Mouse (Mus musculus): ENCODE data around the gene Agtr1a. TPM values are rescaled to one million over a fixed set of nuclear protein-coding genes. Genes with fewer than 3 reads are reported as not detected.

Gene Agtr1a
- polyA plus RNA-seq, 1 experiment from 2014 or later, result 16.9 TPM

DNA sequence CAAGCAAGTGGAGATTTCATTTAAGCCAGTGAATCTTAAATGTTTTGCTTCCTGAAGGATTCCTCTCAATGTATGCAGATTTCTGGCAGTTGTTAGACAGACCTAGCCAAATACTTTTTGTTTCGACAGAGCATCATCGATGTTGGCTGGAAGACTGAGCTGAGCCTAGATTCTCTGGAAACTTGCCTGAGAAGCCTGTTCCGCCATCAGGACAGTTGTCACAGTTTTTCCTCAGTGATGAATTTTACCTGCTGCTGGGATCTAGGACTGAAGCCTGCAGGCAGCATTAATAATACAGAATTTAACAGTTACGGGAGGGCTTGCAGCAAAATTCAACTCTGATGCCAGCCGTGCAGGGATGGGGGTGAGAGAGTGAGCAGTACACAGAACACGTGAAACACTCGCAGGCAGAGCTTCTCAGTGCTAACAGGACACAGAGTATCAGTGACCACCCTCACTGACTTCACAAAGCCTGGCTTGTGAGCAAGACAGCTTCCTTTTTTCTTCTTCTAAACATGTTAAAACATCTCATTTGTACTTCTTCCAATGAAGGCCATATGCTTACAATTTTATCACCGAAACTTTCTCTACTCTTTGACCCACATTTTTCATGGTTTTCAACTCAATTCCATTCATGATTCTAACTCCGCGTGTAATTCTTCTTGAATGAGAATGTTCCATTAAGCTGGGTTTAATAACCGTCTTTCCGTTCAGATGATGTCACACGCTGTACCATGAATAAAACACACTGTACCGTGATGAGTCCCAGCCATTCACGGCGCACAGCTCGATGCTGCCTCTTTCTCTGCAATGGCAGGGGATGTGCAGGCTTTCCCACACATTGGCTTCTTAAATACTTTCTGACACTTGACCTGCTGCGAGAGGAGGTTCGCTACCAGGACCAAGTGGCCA is 6.0 kb downstream of the Agtr1a start:
- ATAC-seq (replicated peaks; ENCODE audit: insufficient number of reproducible peaks, insufficient read depth, low FRiP score, low read depth), result no peak
- H3K4me2 ChIP-seq, result no peak overlapping the region
- no peaks in the 10 kb centered on the region for H3K27me3 ChIP-seq
- H3K27ac ChIP-seq, result no peak overlapping the region
- no peaks in the 10 kb centered on the region for H3K9me3 ChIP-seq (replicated peaks)
- no peaks in the 10 kb centered on the region for H3K36me3 ChIP-seq
- H3K9ac ChIP-seq, result no peak overlapping the region
- H3K4me3 ChIP-seq, result no peak overlapping the region
- peaks cover 19% of the 10 kb centered on the region for H3K4me1 ChIP-seq (replicated peaks)
- 75% methylated on average over 19 of the region's 19 CpGs for WGBS

DNA sequence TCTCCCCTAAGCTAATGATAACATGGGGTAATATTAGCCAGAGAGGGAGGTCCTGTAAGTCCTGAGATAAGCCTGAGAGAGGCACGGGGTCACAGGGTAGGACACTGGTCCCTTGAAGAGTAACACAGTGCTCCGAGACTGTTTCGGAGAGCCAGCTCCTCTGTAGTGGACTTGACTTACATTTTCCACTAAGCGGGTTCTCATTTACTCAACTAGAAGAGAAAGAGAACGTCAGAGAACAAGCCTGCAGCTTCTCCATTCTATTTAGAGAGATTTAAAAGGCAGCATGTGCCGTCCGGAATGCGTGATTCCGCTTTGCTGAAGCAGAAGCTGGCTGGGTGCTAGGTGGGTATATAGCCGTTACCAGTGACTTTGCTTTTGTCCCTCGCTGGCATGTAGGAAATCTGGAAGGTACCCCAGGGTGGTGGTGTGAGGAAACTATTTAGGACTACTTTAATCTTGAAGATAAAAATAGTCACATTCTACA is 9.2 kb downstream of the Agtr1a start:
- ATAC-seq (replicated peaks; ENCODE audit: insufficient number of reproducible peaks, insufficient read depth, low FRiP score, low read depth), result peak; percentile 87

DNA sequence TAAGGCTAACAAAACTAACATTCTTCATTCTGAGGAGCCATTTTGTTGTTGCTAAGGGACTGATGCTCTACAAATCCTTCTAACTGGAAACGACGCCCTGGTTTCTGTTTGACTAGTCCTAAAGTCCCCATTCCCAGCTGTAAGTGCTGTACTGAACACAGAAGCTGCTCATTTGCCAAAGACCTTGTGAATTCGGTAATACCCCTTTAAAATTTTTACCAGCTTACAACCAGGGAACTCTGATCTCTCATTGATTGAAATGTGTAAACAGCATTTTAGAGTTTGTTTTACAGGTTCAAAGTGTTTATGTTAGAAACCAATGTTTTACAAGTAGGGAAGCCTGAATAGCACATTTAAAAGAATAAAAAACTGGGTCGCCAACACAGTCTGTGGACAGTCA is 10.6 kb downstream of the Agtr1a start:
- 86% methylated on average over 4 of the region's 4 CpGs for WGBS
- ATAC-seq (replicated peaks; ENCODE audit: insufficient number of reproducible peaks, insufficient read depth, low FRiP score, low read depth), result no peak
- no peak overlapping the region for H3K27ac ChIP-seq
- H3K4me1 ChIP-seq (replicated peaks), result peaks cover 19% of the 10 kb centered on the region
- H3K36me3 ChIP-seq, result no peaks in the 10 kb centered on the region
- no peaks in the 10 kb centered on the region for H3K9me3 ChIP-seq (replicated peaks)
- no peaks in the 10 kb centered on the region for H3K27me3 ChIP-seq
- H3K4me2 ChIP-seq, result no peak overlapping the region
- H3K4me3 ChIP-seq, result no peak overlapping the region
- no peak overlapping the region for H3K9ac ChIP-seq

More for the DNA sequence above, 9.2 kb downstream of the Agtr1a start:
- Histone ChIP-seq H3K4me2 (peak overlapping the region; percentile 46), H3K9me3 (replicated peaks) (no peaks in the 10 kb centered on the region), H3K27me3 (no peaks in the 10 kb centered on the region), H3K4me1 (replicated peaks) (peaks cover 19% of the 10 kb centered on the region), H3K27ac (peak overlapping the region; percentile 93), H3K9ac (peak overlapping the region; percentile 37; the same call in 1 of the 2 replicates), H3K4me3 (peak overlapping the region; percentile 37), H3K36me3 (no peaks in the 10 kb centered on the region)
- WGBS, result 42% methylated on average over 11 of the region's 11 CpGs

DNA sequence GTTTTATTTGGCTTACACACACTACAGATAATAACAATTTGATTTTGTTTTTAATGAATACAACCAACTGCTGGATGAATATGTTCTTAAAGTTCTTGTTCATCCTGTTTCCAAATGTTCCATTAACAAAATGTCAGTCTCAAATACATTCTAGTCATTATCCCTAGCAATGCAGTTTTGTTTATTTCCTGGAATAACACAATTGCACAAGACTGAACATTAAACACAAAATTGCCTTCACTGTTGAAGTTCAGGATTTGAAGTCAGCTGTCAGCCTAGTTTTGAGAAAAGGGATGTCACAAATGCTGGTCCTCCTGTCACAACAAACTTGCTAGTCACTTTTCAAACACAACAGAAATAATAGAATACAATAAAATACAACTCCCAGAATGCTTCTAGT is 12.1 kb downstream of the Agtr1a start:
- no peak for ATAC-seq (replicated peaks; ENCODE audit: insufficient number of reproducible peaks, insufficient read depth, low FRiP score, low read depth)
- no peaks in the 10 kb centered on the region for H3K27me3 ChIP-seq
- H3K36me3 ChIP-seq, result no peaks in the 10 kb centered on the region
- no peak overlapping the region for H3K27ac ChIP-seq
- no peak overlapping the region for H3K9ac ChIP-seq
- H3K9me3 ChIP-seq (replicated peaks), result no peaks in the 10 kb centered on the region
- peaks cover 12% of the 10 kb centered on the region for H3K4me1 ChIP-seq (replicated peaks)
- H3K4me2 ChIP-seq, result no peak overlapping the region
- H3K4me3 ChIP-seq, result no peak overlapping the region

DNA sequence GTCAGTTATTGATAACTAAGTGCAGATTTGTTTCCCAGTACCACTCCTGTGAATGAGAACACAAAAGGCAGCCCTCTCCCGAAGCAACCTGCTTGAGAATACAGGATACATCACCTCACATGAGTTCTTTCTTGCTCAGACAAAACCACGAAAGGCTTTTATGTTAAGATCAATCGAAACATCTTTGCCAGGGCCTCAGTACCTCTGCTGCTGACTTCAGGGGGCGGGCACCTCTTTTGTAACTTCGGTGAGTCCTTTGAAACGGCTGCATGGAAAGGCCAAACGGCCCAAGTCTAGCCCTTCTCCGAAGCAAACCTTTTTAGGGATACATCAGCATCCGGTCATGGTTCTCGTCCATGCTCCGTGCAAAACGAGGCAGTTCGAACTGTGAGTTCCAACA is 15.7 kb downstream of the Agtr1a start:
- no peak overlapping the region for H3K4me2 ChIP-seq
- no peak overlapping the region for H3K27ac ChIP-seq
- H3K4me1 ChIP-seq (replicated peaks), result no peaks in the 10 kb centered on the region
- H3K27me3 ChIP-seq, result no peaks in the 10 kb centered on the region
- no peaks in the 10 kb centered on the region for H3K9me3 ChIP-seq (replicated peaks)
- 78% methylated on average over 13 of the region's 13 CpGs for WGBS
- H3K4me3 ChIP-seq, result no peak overlapping the region
- ATAC-seq (replicated peaks; ENCODE audit: insufficient number of reproducible peaks, insufficient read depth, low FRiP score, low read depth), result no peak
- no peaks in the 10 kb centered on the region for H3K36me3 ChIP-seq
- no peak overlapping the region for H3K9ac ChIP-seq

DNA sequence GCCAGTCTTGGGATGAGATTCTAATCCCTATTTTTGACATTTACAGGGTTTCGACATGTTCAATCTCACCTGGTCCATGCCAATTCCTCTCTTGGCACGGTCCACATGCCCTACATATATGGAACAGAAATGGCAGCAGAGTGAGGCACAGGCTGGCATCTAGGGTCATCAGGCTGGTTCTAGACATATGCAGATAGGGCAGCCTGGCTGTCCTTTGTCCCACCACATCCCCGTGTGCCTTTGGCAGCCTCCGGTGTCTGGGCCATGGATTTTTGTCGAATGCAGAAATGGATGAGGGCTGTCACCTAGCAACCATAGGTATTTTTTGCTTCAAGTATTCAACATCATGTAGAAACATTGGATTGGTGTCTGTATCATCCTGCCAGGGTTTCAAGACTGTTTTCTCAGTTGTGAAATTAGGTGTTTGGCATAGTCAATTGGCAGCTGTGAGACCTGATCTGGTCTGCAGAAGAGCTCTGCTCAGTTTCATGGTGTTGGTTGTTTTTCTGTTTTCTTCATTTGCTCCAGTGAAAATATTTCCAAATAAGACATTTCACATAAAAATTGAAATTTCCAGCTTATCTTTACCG is 18.8 kb downstream of the Agtr1a start:
- H3K27me3 ChIP-seq, result no peaks in the 10 kb centered on the region
- H3K9me3 ChIP-seq (replicated peaks), result no peaks in the 10 kb centered on the region
- 89% methylated on average over 6 of the region's 6 CpGs for WGBS
- no peak overlapping the region for H3K4me2 ChIP-seq
- no peak overlapping the region for H3K9ac ChIP-seq
- no peaks in the 10 kb centered on the region for H3K4me1 ChIP-seq (replicated peaks)
- H3K4me3 ChIP-seq, result no peak overlapping the region
- no peak for ATAC-seq (replicated peaks; ENCODE audit: insufficient number of reproducible peaks, insufficient read depth, low FRiP score, low read depth)
- H3K36me3 ChIP-seq, result no peaks in the 10 kb centered on the region
- H3K27ac ChIP-seq, result no peak overlapping the region

DNA sequence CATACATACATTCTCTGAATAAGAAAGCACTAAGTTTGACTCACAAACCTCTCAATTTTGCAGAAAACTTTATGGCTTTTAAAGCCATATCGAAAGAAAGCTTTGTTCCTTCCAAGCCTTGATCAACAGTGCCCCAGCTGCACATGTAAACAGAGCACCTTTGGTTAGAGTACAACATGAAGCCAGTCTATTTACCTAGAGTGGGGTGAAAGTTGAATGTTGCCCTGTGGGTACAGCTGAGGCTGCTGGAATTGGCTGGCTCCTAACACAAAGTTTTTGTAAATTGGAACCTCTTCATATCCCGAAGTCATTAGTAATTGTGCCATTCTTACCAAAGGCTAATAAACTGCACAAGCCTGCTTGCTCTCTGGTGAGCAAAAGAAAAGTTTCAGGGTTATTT is 19.7 kb downstream of the Agtr1a start:
- 88% methylated on average over 2 of the region's 2 CpGs for WGBS
- peaks cover 5% of the 10 kb centered on the region; the same call in 1 of the 2 replicates for H3K4me1 ChIP-seq (replicated peaks)
- no peaks in the 10 kb centered on the region for H3K36me3 ChIP-seq
- no peak overlapping the region for H3K9ac ChIP-seq
- H3K4me2 ChIP-seq, result no peak overlapping the region
- no peak overlapping the region for H3K27ac ChIP-seq
- H3K4me3 ChIP-seq, result no peak overlapping the region
- ATAC-seq (replicated peaks; ENCODE audit: insufficient number of reproducible peaks, insufficient read depth, low FRiP score, low read depth), result no peak
- H3K9me3 ChIP-seq (replicated peaks), result no peaks in the 10 kb centered on the region
- H3K27me3 ChIP-seq, result no peaks in the 10 kb centered on the region

DNA sequence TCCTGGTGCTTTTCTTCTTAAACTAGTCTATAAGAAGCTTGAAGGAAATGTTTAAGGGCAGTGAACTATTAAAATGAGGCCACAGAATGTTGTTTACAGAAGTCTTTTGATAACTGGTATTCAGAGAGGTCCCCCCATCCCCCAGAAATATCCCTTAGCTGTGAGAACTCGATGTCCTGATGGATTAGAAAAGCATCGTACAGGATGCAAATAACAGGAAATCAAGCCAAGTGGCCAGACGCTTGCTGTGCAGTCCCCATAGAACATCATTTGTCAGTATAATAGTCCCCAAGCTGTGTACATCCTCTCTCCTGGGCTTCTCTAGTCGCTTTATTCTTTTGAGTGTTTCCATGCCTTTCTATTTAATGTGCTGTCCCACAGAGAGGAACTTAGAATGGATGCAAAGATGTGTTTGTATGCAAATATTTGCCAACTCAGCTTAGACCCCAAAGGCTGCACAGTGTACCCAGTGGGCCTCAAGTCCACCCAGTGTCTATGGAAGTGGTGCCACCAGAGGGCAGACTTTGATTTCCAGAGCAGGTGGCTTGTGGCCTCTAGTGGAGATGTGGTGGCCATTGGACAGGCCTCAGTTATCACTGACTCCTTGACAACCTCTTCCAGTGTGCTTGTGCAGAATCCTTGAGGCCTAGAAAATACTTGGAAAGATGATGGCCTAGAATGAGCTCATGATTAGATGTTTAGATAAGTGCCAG is 22.4 kb downstream of the Agtr1a start:
- H3K4me1 ChIP-seq (replicated peaks), result peaks cover 8% of the 10 kb centered on the region; the same call in 1 of the 2 replicates
- H3K27me3 ChIP-seq, result no peaks in the 10 kb centered on the region
- 59% methylated on average over 4 of the region's 4 CpGs for WGBS
- no peak for ATAC-seq (replicated peaks; ENCODE audit: insufficient number of reproducible peaks, insufficient read depth, low FRiP score, low read depth)
- H3K36me3 ChIP-seq, result no peaks in the 10 kb centered on the region
- no peak overlapping the region for H3K4me2 ChIP-seq
- H3K4me3 ChIP-seq, result no peak overlapping the region
- no peak overlapping the region for H3K9ac ChIP-seq
- no peaks in the 10 kb centered on the region for H3K9me3 ChIP-seq (replicated peaks)
- H3K27ac ChIP-seq, result no peak overlapping the region

DNA sequence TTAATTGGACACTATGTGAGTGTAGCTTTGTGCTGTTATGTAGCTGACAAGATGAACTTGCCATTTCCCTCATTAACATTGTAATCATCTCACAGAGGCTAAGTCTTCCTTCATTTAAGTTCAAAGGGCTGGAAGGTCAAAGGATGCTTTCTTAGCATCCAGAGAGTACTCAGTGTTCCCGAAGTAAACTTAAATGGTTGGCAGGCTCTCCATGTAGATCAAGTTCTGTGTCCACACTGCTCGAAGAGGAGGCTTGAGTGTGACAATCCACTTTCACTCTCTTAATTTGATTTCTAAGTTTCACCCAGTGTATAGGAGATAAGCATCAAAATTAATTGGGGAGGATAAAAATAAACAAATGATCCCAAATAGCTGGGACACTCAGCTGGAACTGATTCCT is 23.6 kb downstream of the Agtr1a start:
- 88% methylated on average over 2 of the region's 2 CpGs for WGBS

DNA sequence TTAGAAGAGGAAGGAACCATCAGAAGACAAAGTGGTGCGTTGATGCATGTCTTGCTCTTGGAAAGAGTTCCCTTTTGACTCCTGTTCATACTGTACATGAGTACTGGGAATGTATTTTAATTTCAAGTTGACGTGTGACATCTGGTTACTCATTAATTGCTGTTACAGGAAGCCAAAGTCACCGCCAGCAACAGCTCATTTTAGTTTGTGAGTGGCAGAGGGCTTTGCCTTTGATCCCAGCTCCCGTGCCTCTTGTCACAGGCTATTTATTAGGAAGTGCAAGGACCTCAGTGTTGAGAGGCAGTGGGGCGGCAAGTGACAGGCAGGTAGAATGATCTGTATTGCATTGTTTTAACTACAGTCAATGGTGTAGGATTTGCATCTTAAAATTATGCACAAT is 24.8 kb downstream of the Agtr1a start:
- no peak for ATAC-seq (replicated peaks; ENCODE audit: insufficient number of reproducible peaks, insufficient read depth, low FRiP score, low read depth)

More for the DNA sequence above, 23.6 kb downstream of the Agtr1a start:
- Histone ChIP-seq H3K4me2 (no peak overlapping the region), H3K36me3 (no peaks in the 10 kb centered on the region), H3K4me1 (replicated peaks) (peaks cover 8% of the 10 kb centered on the region; the same call in 1 of the 2 replicates), H3K9me3 (replicated peaks) (no peaks in the 10 kb centered on the region), H3K9ac (no peak overlapping the region), H3K27me3 (no peaks in the 10 kb centered on the region), H3K4me3 (no peak overlapping the region), H3K27ac (no peak overlapping the region)
- ATAC-seq (replicated peaks; ENCODE audit: insufficient number of reproducible peaks, insufficient read depth, low FRiP score, low read depth), result no peak

DNA sequence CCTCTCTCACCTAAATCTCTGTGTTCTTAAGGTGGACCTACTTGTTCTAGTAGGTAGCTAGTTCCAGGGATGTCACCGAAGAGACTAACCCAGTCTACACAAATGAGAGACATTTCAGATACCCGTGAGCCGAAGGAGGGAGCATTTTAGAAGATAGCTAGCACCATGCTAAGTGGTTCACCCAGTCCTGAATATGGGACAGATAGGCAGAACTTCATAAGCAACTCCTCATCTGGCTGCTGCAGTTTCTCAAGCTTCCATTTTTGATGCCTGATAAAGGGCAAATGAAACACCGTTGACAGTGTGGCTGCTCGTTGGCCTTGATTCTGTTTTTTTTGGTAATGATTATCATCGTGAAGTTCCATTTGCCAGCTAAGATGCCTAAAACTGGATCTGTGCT is 25.8 kb downstream of the Agtr1a start:
- Histone ChIP-seq H3K27me3 (no peaks in the 10 kb centered on the region), H3K4me3 (no peak overlapping the region), H3K4me1 (replicated peaks) (peaks cover 8% of the 10 kb centered on the region; the same call in 1 of the 2 replicates), H3K36me3 (no peaks in the 10 kb centered on the region), H3K9ac (no peak overlapping the region), H3K4me2 (no peak overlapping the region), H3K27ac (no peak overlapping the region), H3K9me3 (replicated peaks) (no peaks in the 10 kb centered on the region)
- ATAC-seq (replicated peaks; ENCODE audit: insufficient number of reproducible peaks, insufficient read depth, low FRiP score, low read depth), result no peak
- 84% methylated on average over 6 of the region's 6 CpGs for whole genome bisulfite sequencing

More for the DNA sequence above, 24.8 kb downstream of the Agtr1a start:
- Histone ChIP-seq H3K4me3 (no peak overlapping the region), H3K4me1 (replicated peaks) (peaks cover 8% of the 10 kb centered on the region; the same call in 1 of the 2 replicates), H3K27ac (no peak overlapping the region), H3K9ac (no peak overlapping the region), H3K4me2 (no peak overlapping the region), H3K9me3 (replicated peaks) (no peaks in the 10 kb centered on the region), H3K27me3 (no peaks in the 10 kb centered on the region), H3K36me3 (no peaks in the 10 kb centered on the region)
- WGBS, result 41% methylated on average over 5 of the region's 5 CpGs

All from heart, embryonic 15.5 days (tissue).